In the genomic region with DNA sequence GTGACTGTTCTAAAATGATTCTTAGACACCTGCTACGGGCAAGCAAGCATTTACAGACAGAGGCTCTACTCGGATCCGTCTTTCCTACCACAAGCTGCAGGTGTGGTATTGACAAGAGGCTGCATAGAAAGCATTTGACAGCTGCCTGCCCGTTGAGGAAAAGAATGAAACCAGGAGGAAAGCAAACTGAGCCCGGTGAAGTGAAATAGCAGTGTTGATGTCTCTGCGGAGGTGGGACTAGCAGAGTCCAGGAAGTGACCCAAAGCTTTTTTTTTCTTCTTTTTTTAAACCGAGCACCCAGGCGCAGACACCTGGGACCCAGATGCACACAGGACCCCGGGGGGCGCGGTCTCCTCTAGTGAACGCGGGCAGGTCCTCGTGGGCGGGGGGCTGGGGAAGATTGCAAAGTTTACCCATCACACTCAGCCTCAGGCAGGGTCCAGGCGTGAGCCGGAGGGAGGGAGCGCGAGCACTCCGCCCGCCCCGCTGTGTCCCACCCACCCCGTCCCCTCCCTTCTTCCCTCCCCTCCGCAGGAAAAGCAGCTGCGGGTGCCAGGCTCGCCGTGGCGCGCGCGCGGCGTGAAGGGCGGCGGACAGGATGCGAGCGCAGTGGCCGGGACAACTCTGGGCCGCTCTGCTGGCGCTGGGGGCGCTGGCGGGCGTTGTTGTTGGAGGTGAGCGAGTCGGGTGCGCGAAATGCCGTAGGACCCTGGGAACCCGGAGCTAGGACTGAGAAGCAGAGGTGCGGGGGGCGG, we compare ENCODE assay signal across 8 mouse cellular contexts. TPM values are rescaled to one million over a fixed set of nuclear protein-coding genes. Genes with fewer than 3 reads are reported as not detected.
A peak's percentile ranks its signal among the peaks of the same experiment; 100 is the strongest.
DNase-seq lines count a peak whose midpoint lies in the region; ATAC-seq and TF ChIP-seq lines count a peak whose summit lies in the region.

A gene (plus strand): TSS at position 510 of the 755 bp plus-strand sequence.

- peak within 1 kb of the TSS; percentile 92 for H3K4me2 ChIP-seq in hindbrain, embryonic 11.5 days (replicated peaks; ENCODE audit: low read depth, low read length)

- peaks cover 18% of the 10 kb centered on the region for H3K27me3 ChIP-seq in hindbrain, embryonic 11.5 days (ENCODE audit: control insufficient read depth, insufficient read depth, low read length)

- intact Hi-C loops in left cerebral cortex, adult 2 months (cut with DNase I): no loop called here

- H3K9me3 ChIP-seq in hindbrain, embryonic 11.5 days (ENCODE audit: control insufficient read depth, low read length): no peaks in the 10 kb centered on the region

- peak; percentile 86 for ATAC-seq in hindbrain, embryonic 11.5 days (ENCODE audit: low FRiP score)

- no peak within 1 kb of the TSS for H3K27ac ChIP-seq in hindbrain, embryonic 11.5 days (ENCODE audit: low read depth, low read length)
- peak within 1 kb of the TSS; percentile 70 for H3K27ac ChIP-seq in left cerebral cortex, adult 2 months

- DNase-seq in MN1 (ENCODE audit: low spot score): peak; percentile 67
- peak; percentile 66 for DNase-seq in cerebellum, adult 8-10 months
- DNase-seq in frontal cortex, postnatal 10 days (ENCODE audit: low spot score in 2 of 2): peak; percentile 24 to 59
- peak; percentile 83 for DNase-seq in hindbrain, embryonic 11.5 days (ENCODE audit: low spot score)
- peak; percentile 58 to 59 for DNase-seq in left cerebral cortex, adult 2 months (ENCODE audit: extremely low spot score in 1 of 2, low spot score in 2 of 2)
- peak; percentile 89 to 91 for DNase-seq in lung, postnatal 4 days
- peak; percentile 82 for DNase-seq in retina, embryonic 14.5 days (ENCODE audit: low spot score)
- peak; percentile 58 for DNase-seq in urinary bladder, adult 2 months (ENCODE audit: low spot score)

- H3K4me1 ChIP-seq in hindbrain, embryonic 11.5 days (replicated peaks; ENCODE audit: control insufficient read depth, insufficient read depth, low read length): peaks cover 2% of the 10 kb centered on the region; the same call in 1 of the 2 replicates

- peak within 1 kb of the TSS; percentile 48 for H3K9ac ChIP-seq in hindbrain, embryonic 11.5 days (ENCODE audit: low read depth, low read length)

- peak; percentile 49 for TF ChIP-seq CTCF in left cerebral cortex, adult 2 months (IDR thresholded peaks at IDR 0.05)

- 1% methylated on average over 44 of the region's 51 CpGs for WGBS in hindbrain, embryonic 11.5 days

- H3K4me3 ChIP-seq in hindbrain, embryonic 11.5 days (ENCODE audit: low read depth, low read length): peak within 1 kb of the TSS; percentile 45
- H3K4me3 ChIP-seq in left cerebral cortex, adult 2 months: peak within 1 kb of the TSS; percentile 61

- H3K36me3 ChIP-seq in hindbrain, embryonic 11.5 days (ENCODE audit: control insufficient read depth, insufficient read depth, low read length): no peaks in the 10 kb centered on the region

RNA-seq across cellular contexts. Expression of the gene that starts here (rescaled TPM):
- 1.3 and 1.4 TPM in 2 replicates for polyA plus RNA-seq in hindbrain, embryonic 11.5 days (2014; fragmentation: Nextera tagmentation; extraction: Ambion mirVana)
- 1 to 10 TPM; 2.9 to 3.4 TPM for total RNA-seq in left cerebral cortex, adult 2 months (2021)
- 48.6 and 62.7 TPM in 2 replicates for polyA plus RNA-seq in urinary bladder, adult 2 months (2012; rRNA removed)

Comparison
In these comparisons a context has a peak if more than half of its experiments do, and no peak if none do; other contexts are left out.
1. RNA of the gene that starts here (polyA plus RNA-seq): 48.6 to 62.7 TPM in urinary bladder, adult 2 months; 1.3 to 1.4 TPM in hindbrain, embryonic 11.5 days; every median in the first group is over 10 times any median in the second.
2. Peak in every context shown above with its lines, with median percentiles within 50 percentile points of each other: DNase-seq.